Mouse (Mus musculus) embryonic fibroblast, embryonic 13.5 days (primary cell): ENCODE data around the gene Nol3. TPM values are rescaled to one million over a fixed set of nuclear protein-coding genes. Genes with fewer than 3 reads are reported as not detected.

Experiments used
- H3K27ac ChIP-seq: 2 replicates; pipeline ENCODE4 v1.5.1; 2012; ENCODE audit warnings: low read length, control low read depth, inconsistent platforms; ENCODE audit not compliant: insufficient read depth
- H3K4me1 ChIP-seq: 2 replicates; pipeline ENCODE4 v1.6.1; 2011; ENCODE audit warnings: low read length; ENCODE audit not compliant: control insufficient read depth, insufficient read depth
- H3K4me3 ChIP-seq: 2 replicates; pipeline ENCODE4 v1.5.1; 2011; ENCODE audit warnings: mild to moderate bottlenecking, control low read depth, low read length; ENCODE audit not compliant: insufficient read depth
- CTCF ChIP-seq: IDR thresholded peaks from 2 replicates; pipeline ENCODE4 v1.5.1; 2011; ENCODE audit warnings: mild to moderate bottlenecking, control low read depth, low read length, moderate library complexity, borderline replicate concordance; ENCODE audit not compliant: insufficient read depth
- POLR2A ChIP-seq: IDR thresholded peaks from 2 replicates; pipeline ENCODE4 v1.6.1; 2011; ENCODE audit warnings: low read depth, mild to moderate bottlenecking, control low read depth, low read length, moderate library complexity
- polyA plus RNA-seq: library from polyadenylated mRNA; stranded (reverse); fragments of >200 nt; gene quantifications from 2 replicates; pipeline ENCODE4 v1.2.4, GENCODE M21; 2011; ENCODE audit warnings: low read depth; ENCODE audit not compliant: missing spikeins, insufficient read length

Gene Nol3
- polyA plus RNA-seq, 1 experiment: 3.0 TPM

- Histone ChIP-seq H3K27ac (no peak overlapping the region), H3K4me3 (peak overlapping the region; percentile 69; the same call in 1 of the 2 replicates), H3K4me1 (no peaks in the 10 kb centered on the region)
- TF ChIP-seq POLR2A: no peak
- TF ChIP-seq CTCF: peak; percentile 6; the same call in 1 of the 2 replicates
These were observed 12.6 kb upstream of the Nol3 start for GRCm38 (mm10) chr8:105263244-105263912.

- H3K4me1 ChIP-seq: no peaks in the 10 kb centered on the region
- H3K27ac ChIP-seq: peak within 1 kb of the TSS; percentile 34; the same call in 1 of the 2 replicates
- peak within 1 kb of the TSS; percentile 69 for H3K4me3 ChIP-seq
- TF ChIP-seq POLR2A (peak; percentile 83), CTCF (no peak)
These were observed 11.6 kb upstream of the Nol3 start, which contains the start of the genes Tradd and Fbxl8 for GRCm38 (mm10) chr8:105264024-105264982. Gene Tradd (minus strand): TSS chr8:105264609. Gene Fbxl8 (plus strand): TSS chr8:105264648.

- TF ChIP-seq CTCF (no peak), POLR2A (peak; percentile 40; the same call in 1 of the 2 replicates)
- no peaks in the 10 kb centered on the region for H3K4me1 ChIP-seq
These were observed 10.8 kb upstream of the Nol3 start for GRCm38 (mm10) chr8:105265128-105265527.

GRCm38 (mm10) chr8:105266775-105267174, 9.2 kb upstream of the Nol3 start:
- Histone ChIP-seq H3K4me1 (no peaks in the 10 kb centered on the region), H3K4me3 (no peak overlapping the region), H3K27ac (no peak overlapping the region)
- no peak for TF ChIP-seq POLR2A
- no peak for TF ChIP-seq CTCF

More at GRCm38 (mm10) chr8:105265128-105265527, 10.8 kb upstream of the Nol3 start:
- peak overlapping the region; percentile 34; the same call in 1 of the 2 replicates for H3K27ac ChIP-seq
- peak overlapping the region; percentile 69 for H3K4me3 ChIP-seq

GRCm38 (mm10) chr8:105268342-105269074, 7.4 kb upstream of the Nol3 start:
- Histone ChIP-seq H3K4me3 (0 out of 2 replicates have a peak overlapping the region, but pooled peaks have one; percentile 0), H3K4me1 (no peaks in the 10 kb centered on the region), H3K27ac (no peak overlapping the region)
- TF ChIP-seq POLR2A: peak; percentile 35; the same call in 1 of the 2 replicates
- TF ChIP-seq CTCF: no peak

GRCm38 (mm10) chr8:105269075-105269458, 6.9 kb upstream of the Nol3 start:
- TF ChIP-seq POLR2A (no peak), CTCF (no peak)
- Histone ChIP-seq H3K4me3 (peak overlapping the region; percentile 23), H3K4me1 (no peaks in the 10 kb centered on the region), H3K27ac (peak overlapping the region; percentile 12; the same call in 1 of the 2 replicates)

GRCm38 (mm10) chr8:105269461-105269947, 6.4 kb upstream of the Nol3 start, which contains the start of gene Hsf4:
Gene Hsf4 (plus strand): TSS chr8:105269801.
- Histone ChIP-seq H3K27ac (peak within 1 kb of the TSS; percentile 12; the same call in 1 of the 2 replicates), H3K4me1 (no peaks in the 10 kb centered on the region), H3K4me3 (peak within 1 kb of the TSS; percentile 23)
- TF ChIP-seq CTCF (no peak), POLR2A (peak; percentile 43)

- no peak for TF ChIP-seq POLR2A
- TF ChIP-seq CTCF: no peak
- 0 out of 2 replicates have a peak overlapping the region, but pooled peaks have one; percentile 17 for H3K4me3 ChIP-seq
- no peaks in the 10 kb centered on the region for H3K4me1 ChIP-seq
- no peak overlapping the region for H3K27ac ChIP-seq
These were observed 5.6 kb upstream of the Nol3 start for GRCm38 (mm10) chr8:105270101-105270915.
